Mouse (Mus musculus) mesoderm, embryonic 11.5 days (tissue): Measurements from ENCODE around the gene Tmem97.
"Not testable (repeated sequence)": the region's sequence is repeated elsewhere in the genome, so short reads cannot be mapped to it uniquely, and the experiment has no call there.

Experiments
- DNase-seq: peaks from one replicate; pipeline ENCODE4 v3.0.0-alpha.2; 2012; ENCODE audit warnings: low read depth, low spot score

The Tmem97 gene

DNA sequence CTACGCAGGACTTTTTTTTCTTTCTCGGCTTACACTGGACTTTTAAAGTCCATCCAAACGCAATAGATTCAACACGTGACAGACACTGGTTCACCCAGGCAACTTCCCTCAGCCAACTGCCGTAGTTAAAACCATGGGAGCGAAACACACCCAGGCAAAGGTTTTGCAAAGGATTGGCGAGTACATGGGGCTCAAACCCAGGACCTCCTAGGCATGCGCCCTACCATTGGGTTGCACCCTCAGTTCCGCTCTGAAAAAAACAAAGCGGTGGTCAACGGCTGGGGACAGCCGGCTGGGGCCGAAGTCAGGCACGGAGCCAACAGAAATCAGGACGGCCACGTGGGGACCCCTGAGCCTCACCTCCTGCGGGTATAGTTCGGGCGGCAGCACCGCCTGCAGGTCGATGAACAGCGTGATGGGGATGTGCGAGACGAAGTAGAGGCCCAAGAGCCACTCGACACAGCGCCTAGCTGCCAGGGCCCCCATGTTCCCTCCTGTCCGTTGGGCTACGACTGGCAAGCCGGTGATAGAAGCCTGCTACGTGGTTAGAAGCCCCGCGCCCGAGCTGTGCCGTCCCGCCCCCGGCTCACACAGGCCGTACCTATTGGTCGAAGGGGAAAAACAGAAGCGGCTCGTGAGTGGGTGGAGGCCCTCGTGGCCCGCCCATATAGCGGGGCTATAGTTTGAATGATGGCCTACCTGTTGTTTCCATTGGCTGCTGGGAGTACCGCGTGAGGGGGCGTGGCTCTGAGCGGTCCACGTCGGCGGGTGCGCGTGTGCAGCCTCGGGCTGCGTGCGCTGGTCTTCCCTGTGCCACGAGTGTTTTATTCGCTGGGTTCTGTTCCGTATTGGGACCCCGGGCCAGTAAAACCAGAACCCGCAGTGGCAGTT is at the start of gene Tmem97:
Tmem97 (minus strand) TSS at position 610 of the 891 bp plus-strand sequence.
- DNase-seq = peak; percentile 96

DNA sequence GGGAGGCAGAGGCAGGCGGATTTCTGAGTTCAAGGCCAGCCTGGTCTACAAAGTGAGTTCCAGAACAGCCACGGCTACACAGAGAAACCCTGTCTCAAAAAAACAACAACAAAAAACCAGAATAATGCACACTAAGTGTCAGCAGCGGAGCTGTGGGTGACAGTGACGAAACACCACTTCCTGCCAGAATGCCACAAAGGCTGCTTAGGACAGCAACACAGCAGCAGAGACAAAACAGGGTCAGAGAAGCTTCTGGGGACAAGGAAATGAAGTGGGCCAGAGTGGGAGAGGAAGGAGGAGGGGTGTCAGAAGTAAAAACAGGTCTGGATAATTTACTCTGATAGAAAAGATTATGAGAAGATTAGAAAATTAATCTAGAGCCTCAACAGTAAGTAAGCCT is 49.5 kb upstream of the Tmem97 start:
- DNase-seq = no peak

DNA sequence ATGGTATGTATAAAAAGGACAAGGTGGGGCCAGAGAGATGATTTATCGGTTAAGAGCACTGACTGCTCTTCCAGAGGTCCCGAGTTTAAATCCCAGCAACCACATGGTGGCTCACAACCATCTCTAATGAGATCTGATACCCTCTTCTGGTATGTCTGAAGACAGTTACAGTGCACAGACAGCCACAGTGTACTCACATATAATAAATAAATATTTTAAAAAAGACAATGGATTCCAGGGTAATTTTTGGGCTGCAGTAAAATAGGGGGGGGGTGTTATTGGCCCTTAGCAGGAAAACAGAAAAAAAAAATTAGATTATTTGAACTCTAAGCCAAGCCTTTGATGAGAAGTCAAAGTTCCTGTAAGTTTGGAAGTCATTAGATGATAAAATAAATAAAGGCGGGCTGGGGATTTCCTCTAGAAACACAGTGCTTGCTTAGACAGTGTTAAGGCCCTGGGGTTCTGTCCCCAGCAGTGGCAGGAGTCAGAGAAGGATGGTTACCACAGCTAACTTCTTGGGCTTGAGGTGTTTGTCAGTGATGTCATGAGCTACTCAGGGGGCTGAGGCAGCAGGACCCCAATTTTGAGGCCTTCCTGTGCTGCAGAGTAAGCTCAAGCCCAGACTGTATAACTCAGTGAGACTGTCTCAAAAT is 48.3 kb upstream of the Tmem97 start:
- no peak for DNase-seq

GRCm38 (mm10) chr11:78596750-78597149 is 46.2 kb upstream of the Tmem97 start:
- peak; percentile 45 for DNase-seq

DNA sequence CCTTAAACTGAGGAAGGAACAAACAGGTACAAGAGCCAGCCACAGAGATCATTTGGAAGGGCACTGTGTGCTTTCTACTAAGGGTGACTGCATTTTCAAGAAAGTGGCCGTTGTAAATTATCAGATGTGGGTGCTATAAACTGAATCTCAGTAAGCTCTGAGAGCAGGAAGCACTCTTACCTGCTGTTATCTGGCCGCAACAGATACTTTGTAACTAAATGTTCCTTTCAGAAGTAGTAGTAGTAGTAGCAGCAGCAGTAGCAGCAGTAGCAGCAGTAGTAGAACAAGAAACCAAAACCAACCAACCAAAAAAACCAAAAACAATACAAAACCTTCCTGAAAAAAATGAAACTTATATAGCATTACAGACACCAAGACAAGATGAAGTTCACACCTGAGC is 45.2 kb upstream of the Tmem97 start:
- no peak for DNase-seq

GRCm38 (mm10) chr11:78594271-78594964 is 43.8 kb upstream of the Tmem97 start:
- no peak for DNase-seq

DNA sequence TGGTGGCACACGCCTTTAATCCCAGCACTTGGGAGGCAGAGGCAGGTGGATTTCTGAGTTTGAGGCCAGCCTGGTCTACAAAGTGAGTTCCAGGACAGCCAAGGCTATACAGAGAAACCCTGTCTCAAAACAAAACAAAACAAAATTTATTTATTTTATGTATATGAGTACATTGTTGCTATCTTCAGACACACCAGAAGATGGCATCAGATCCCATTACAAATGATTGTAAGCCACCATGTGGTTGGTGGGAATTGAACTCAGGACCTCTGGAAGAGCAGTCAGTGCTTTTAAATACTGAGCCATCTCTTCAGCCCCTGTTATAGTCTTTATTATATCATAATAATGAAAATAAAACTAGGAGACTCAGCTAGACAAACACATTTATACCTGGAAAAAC is 37.1 kb upstream of the Tmem97 start:
- DNase-seq = not testable (repeated sequence)

- DNase-seq = no peak
Measured at GRCm38 (mm10) chr11:78586099-78586498, 35.5 kb upstream of the Tmem97 start.

GRCm38 (mm10) chr11:78582848-78583247 is 32.3 kb upstream of the Tmem97 start:
- DNase-seq = no peak

GRCm38 (mm10) chr11:78574975-78575374 is 24.4 kb upstream of the Tmem97 start:
- no peak for DNase-seq

- DNase-seq = no peak
Measured at GRCm38 (mm10) chr11:78574536-78574935, 24.0 kb upstream of the Tmem97 start.

- DNase-seq = not testable (repeated sequence)
Measured at GRCm38 (mm10) chr11:78574031-78574430, 23.5 kb upstream of the Tmem97 start.

GRCm38 (mm10) chr11:78571854-78572253 is 21.3 kb upstream of the Tmem97 start:
- no peak for DNase-seq

DNA sequence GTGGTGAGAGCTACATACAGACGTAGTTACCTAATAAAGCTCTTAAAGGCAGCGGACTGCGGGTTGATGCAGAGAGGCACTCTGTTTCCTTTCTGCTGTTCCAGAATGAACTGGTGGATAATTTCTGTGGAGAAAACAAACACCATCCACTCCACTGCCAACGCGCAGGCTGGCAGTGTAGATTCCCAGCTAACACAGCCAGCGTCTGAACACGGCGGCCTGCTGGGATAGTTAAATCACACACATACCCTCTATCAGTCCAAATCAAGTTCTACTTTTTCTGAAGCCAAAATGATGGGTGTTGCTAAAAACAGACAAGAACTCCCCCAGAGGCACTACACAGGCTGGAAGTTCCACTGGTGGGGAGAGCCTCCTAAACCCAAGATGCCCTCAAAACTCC is 20.9 kb upstream of the Tmem97 start:
- no peak for DNase-seq

DNA sequence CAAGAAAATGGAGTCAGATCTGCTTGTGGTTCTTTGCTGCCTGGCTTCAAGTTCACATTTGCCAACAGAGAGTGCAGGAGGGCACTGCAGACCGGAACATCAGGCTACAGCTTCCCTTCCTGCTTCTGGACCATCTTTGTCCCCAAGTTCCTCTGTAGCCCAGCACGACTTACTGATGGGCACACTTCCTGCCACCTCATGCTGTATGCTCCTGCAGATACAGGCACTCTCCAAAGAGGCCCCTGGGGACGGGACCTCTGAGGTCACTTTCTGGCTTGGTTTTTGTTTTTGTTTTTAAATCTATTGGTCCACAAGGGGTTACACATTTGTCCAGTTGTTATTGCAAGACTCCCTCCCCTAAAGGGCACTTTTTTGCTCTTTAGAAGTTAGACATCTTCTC is 19.2 kb upstream of the Tmem97 start:
- no peak for DNase-seq

- DNase-seq = no peak
Measured at GRCm38 (mm10) chr11:78568827-78569226, 18.2 kb upstream of the Tmem97 start.

DNA sequence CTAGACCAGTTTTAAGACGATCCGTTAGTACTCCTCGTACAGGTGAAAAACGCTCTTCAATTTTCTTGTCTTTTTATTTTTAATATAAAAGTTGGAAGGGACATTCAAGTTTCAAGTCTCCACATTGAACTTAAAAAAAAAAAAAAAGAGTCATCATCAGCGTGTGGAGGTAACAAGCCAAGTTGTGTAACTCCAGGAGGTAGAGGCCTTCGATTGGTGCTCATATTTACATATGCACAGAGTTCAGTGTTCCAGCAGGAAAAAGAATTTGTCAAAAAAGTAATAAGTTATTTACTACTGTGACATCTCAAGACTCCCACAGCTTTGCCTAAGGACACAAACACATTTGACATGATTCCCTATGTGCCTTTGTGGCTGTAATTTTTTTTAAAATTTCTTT is 17.0 kb upstream of the Tmem97 start:
- DNase-seq = no peak

DNA sequence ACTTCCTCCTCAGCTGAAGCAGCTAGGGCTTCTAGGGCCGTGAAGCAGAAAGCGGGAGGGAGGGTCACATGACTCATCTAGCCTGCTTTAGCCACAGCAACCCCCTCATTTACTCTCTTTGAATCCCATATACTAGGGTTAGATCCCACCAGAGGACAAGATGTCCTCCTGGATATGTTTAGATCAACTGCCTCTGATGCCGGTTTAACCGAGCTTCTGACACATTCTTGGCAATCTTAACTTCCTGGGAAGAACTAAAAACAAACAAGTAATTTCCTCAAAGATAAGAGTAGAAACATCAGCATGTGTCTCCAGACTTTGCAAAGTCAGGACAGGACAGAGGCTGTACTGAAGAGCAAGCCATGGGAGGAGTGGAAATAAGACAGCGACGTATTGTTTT is 16.2 kb upstream of the Tmem97 start:
- no peak for DNase-seq

- DNase-seq = peak; percentile 79
Measured at GRCm38 (mm10) chr11:78560447-78560846, 9.9 kb upstream of the Tmem97 start.

DNA sequence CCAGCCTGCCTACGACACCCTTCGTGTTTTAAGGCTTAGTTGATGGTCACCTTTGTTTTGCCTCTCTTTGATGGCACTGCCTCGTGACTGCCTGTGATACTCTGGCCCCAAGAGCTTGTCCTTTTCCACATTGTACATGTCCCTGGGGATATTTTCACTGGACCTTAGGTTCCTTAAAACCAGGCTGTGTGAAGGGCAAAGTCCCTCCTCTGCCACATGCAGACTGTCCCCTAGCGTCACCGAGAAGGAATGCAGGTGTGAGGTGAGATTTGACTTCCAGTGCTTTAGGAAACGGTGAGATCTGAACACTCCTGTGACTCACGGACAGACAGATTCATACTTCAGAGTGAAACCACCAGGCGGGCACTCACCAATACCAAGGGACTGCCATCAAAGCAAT is 6.7 kb upstream of the Tmem97 start:
- DNase-seq = no peak

GRCm38 (mm10) chr11:78556070-78556469 is 5.5 kb upstream of the Tmem97 start:
- DNase-seq = no peak

DNA sequence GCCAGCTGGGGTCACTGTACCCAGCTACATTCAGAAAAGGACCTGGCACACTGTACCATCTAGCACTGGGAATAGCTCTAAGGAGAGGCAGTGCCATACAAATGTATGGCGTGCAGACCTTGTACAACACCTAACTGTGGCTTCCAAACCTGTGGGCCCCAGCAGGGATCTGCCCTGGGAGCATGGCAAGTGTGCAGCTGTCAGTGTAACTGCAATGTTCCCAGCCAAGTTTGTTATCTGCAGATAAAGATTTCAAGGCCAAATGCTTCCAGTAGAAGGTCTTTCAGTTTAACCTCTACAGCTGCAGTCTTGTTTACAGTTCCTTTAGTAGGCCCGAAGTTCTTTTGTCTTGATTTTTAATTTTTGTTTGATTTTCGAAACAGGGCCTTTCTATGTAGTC is 5.0 kb upstream of the Tmem97 start:
- no peak for DNase-seq

- DNase-seq = no peak
Measured at GRCm38 (mm10) chr11:78551059-78551398, 452 bp upstream of the Tmem97 start.
